Mouse (Mus musculus): ENCODE results near the gene Siae.

DNA sequence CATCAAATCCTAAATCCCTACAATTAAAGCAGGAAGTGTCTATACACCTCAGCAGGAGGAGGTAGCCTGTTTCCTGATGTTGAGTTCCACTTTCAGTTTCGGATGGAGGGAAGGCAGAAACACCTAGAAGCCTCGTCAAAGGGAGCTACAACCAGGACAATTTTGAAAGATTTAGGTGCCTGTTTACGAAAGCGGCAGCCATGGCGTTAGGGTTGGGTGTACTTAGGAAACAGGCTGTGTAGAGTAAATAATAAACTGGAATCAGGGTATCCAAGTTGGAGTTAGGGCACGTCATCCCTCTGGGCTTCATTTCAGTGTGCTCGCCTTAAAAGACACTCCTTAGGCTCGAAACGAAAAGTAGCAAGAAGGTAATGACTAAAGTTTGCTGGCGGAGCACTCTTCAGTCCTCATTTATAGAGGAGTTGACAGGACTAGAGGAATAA, 101.0 kb downstream of the Siae start:
- TF ChIP-seq EP300 (IDR thresholded peaks at IDR 0.05; ENCODE audit: insufficient read depth, low read depth, low read length) (no peak), CTCF (IDR thresholded peaks at IDR 0.05) (no peak)

All from heart, adult 2 months (tissue).